Mouse (Mus musculus) c-Kit-positive CD71-negative TER-119-negative erythroid progenitor cells, embryonic 14.5 days (primary cell): ENCODE measurements at regions not wholly inside any gene's neighbourhood (a gene's known extent, or its start where the extent isn't known, plus 50 kb on each side); places are given as distances from the start of the nearest gene placed in this dataset.
"Not testable (repeated sequence)": the region's sequence is repeated elsewhere in the genome, so short reads cannot be mapped to it uniquely, and the experiment has no call there.

ENCODE experiments used
- DNase-seq: peaks from one replicate; pipeline ENCODE4 v3.0.0-alpha.2; 2013; ENCODE audit warnings: low read depth

DNA sequence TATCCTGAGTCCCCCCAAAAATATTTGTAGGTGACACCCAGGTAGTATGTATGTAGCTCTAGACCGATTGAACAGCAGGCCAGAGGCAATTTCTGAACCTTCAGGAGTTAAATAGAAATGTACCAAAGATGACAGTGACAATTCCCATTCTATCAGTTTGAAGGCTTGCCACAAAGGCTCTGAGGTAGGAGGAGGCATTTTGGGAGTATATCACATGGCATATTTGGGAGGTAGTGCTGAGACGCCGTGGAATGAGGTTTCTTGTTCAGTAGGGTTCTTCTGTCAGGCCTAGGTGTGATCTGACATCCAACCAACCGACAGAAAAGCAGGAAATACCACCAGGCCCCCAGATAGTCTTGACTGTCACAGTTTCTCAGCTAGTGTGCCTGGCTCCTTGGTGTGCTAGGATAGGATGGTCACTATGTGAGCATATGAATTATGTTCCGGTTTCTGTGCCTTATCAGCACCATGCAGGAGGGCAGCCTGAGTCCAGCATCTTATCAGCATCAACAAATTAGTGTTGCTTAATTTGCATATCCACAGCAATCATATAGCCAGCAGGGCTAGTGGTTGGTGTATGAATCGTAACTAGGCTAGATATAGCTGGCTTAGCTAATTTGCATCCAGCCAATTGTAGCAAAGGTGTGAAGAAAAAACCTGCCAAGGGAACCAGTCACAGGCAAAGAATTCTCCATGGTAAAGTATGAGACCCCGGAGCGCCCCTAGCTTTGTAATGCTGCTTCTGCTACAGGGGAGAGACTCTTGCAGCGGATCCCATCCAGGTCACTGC, 136.3 kb upstream of the Bcor start:
- DNase-seq, result no peak

DNA sequence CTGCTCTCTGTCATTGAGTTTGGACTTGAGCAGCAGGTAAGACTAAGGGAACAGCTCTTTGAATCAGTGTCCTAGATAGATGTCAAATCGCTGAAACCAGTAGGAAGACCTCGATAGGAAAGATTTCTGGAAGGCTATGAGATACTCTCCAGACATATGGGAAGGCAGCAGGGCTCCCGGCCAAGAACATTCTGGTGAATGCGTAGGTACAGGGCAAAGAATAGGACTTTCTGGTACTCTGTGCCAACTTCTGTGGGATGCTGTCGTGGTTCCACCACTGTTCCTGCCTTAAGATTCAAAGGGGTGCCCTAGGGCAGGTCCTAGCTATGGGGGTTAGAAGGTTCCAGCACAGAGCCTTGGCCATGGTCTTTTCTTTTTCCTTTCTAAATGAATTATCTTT, 138.5 kb upstream of the Bcor start:
- no peak for DNase-seq

DNA sequence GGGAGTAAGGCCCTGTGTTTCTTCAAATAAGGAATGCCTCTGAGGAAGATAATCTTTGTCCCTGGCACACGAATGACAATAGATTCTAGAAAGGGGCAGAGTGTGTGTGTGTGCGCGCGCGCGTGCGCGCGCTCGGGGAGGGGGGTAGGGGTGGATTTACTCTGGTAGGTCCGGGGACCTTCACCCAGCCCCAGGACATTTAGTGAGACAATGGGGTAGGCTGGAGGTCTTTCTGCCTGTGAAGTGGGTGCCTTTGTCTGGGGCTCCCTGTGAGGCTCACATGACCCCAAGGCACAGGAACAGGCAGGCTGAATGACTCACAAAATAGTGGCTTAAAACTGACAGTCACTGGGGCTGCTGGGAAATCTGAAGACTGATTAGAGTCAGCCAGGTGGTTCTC, 139.1 kb upstream of the Bcor start:
- no peak for DNase-seq

DNA sequence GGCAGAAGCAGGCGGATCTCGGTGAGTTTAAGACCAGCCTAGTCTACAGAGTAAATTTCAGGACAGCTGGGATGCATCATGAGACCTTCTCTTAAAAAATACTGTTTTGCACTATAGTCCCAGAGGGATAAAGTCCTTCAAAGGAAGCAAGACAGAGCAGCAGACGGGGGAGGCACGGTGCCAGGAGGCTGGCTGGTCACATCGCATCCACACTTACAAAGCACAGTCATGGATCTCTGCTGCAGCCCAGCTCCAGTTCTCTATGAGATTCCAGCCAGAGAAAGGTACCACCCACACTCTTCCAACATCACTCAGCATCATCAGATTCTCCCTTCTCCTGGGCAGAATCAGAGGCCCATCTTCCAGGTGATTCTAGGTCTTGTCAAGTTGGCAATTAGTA, 144.5 kb upstream of the Bcor start:
- DNase-seq, result no peak

DNA sequence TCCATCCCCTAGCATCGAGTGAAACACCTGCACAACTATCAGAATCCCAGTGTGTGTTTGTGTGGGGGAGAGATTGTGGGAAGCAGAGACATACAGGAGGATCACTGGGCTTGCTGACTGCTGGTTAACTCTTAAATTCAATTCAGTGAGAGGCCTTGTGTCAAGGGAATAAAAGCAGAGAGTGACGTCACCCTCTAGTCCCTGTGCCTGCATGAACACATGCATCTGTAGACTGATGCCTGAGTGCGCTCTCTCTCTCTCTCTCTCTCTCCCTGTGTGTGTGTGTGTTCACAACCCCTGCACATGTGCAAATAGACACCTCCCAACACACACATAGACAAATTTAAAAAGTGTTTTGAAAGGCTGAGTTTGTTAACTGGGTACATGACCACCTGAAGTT, 146.8 kb upstream of the Bcor start:
- no peak for DNase-seq

DNA sequence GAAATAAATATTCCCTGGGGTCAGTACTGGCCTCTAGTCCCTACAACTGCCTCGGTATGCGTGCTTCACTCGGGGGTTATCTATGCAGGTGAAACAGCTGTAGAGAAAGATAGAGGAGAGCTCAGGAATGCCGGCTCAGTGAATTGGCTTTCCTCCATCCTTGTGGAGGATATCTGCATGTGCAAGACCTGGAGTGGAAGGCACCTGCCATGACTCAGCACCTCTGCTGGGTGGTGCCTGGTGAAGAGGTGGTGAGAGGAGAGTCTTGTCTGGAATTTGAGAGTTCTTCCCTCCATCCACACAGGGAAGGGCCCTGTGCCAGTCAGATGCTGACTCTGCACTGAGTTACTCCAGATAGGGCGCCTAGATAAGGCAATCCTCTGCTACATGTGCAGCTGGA, 152.4 kb upstream of the Bcor start:
- no peak for DNase-seq

DNA sequence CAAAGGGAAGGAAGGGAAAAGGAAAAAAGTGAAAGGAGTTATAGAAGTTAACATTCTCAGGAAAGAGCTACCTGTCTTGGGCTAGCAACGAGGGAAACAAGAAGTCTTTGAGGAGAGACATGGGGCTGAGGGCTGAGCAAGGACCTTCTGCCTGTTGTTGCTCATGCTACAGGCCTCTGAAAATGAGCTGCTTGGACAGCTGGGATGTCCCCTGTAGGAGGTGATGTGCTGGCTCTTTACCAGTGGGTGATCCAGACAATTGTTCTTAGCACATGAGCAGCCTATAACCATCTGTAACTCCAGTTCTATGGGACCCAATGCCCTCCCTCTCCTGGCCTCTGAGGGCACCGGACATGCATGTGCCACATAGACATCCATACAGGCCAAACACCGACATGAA, 155.5 kb upstream of the Bcor start:
- no peak for DNase-seq

DNA sequence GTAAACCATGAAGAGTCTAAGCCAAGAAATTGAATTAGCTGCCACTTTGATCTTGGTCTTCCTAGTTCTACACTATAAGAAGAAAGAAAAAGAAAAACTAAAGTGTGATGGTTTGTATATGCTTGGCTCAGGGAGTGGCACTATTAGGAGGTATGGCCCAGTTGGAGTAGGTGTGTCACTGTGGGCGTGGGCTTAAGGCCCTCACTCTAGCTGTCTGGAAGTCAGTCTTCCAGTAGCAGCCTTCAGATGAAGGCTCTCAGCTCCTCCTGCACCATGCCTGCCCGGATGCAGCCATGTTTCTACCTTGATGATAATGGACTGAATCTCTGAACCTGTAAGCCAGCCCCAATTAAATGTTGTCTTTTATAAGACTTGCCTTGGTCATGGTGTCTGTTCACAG, 157.3 kb upstream of the Bcor start:
- DNase-seq, result not testable (repeated sequence)

DNA sequence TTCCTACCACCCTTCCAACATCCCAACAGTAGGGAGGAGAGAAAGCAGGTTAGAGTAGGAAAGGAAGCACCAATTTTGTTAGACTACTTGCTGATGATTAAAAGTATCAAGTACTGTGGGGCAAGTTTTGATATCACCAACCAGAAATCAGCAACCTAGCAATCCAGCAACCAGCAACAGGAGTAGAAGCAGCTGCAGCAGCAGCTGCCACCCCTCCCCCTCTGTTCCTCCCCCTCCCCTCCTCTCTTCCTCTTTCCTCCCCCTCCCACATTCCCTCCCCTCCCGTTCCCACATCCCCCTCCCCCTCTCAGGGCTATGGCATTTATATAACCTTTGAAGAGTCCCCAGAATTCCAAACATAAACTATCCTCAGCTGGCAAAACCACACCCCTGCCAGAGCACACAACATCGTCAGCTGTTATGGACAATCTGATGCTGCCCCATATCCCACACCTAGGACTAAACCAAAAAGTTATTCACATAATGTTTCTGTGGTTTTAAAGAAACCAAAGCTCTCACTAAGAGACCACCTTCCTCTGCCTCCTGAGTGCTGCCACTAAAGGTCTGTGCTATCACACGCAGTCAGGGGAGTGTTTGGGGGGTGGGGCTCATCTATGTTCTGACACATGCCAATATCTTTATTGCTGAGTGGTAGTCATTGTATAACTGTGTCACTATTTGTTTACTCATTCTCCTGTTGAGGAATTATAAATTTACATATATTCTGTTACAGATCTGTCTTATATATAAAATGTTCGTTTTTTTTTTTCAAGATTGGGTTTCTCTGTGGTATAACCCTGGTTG, 158.9 kb upstream of the Bcor start:
- no peak for DNase-seq

DNA sequence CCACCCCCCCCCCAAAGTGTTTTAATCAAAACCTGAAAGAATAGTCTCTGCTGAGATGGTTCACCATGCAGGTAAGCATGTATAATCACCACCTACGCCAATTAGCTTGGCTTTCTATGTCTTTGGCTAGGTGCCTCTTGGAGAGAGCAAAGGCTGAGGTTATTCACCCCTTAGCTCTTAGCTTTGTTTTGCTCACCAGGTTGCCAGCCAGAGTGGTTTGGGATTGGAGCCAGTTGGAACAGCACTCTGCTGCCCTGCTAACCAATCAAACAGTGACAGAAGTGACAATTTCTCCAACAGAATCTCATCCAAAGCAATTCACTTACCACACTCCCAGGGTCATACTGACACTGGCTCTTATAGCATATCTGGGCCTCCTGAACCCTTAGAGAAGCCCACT, 162.3 kb upstream of the Bcor start:
- no peak for DNase-seq

DNA sequence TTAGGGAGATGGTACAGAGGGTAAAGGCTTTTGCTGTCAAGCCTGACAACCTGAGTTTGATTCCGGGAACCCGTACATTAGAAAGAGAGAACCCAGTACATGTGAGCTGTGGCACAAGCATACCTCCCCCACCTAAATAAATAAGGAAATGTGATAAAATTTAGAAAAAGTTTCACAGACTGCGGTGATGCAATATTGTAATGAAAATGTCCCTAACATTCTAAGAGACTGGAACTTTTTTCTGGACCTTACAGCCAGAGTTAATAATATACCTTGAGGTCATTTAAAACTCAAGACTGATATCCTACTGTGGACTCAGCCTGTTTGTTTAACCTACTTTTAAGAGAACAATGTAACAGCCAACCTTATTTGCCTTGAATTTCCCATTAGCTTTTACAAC, 163.1 kb upstream of the Bcor start:
- no peak for DNase-seq

DNA sequence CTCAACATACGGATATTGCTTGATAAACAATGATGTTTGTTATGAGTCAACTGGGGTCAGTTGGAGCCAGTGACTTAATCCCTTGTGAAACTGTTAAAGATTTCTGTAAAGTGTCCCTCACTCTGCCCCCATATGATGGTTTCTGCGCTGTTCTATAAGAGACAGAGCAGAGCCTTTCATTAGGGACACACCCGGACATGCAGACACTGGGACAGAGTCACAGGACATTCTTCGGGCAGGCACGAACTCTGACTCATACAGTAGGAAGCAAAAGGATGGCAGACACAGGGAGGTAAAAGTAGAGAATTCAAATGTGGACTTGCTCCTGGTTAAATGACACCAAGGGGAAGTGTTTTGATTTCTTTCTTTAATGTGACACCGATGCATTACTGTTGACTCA, 163.7 kb upstream of the Bcor start:
- DNase-seq, result no peak

DNA sequence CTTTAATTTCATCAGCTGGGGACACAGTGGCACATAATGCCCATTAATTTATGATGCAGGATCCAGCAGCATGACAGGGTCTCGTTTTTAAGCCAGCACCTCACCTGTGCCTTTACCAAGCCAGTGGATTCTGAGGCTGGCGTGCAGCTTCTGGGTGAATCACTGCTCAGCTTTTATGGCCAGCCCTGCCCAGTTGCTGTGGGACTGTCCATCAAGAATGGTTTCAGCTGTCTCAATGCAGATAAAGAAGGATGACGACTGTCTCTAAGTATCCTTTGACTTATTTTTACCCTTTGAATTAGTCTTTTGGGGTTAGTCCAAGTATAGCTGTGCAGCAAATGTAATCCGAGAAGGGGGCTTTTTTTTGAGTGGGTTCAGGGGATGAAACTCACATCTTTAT, 167.3 kb upstream of the Bcor start:
- DNase-seq, result no peak

DNA sequence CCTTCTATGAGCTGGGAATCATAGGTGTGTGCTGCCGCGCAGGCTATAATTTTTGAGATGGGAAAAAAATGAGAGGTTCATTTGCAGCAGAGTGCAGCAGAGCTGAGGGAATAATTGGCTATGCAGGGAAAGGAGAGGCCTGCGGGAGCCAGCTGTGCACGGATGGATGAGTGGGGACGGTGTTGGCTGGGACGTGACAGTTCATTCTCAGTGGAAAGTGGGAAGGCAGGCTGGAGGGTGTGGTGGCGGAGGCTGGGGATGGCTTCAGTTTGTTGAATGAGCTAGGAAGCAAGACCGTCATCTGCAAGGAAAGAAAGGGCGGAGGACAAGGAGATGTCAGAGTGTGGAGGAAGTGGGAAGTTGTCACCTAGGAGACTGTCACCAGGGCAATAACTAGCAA, 180.4 kb upstream of the Bcor start:
- no peak for DNase-seq

DNA sequence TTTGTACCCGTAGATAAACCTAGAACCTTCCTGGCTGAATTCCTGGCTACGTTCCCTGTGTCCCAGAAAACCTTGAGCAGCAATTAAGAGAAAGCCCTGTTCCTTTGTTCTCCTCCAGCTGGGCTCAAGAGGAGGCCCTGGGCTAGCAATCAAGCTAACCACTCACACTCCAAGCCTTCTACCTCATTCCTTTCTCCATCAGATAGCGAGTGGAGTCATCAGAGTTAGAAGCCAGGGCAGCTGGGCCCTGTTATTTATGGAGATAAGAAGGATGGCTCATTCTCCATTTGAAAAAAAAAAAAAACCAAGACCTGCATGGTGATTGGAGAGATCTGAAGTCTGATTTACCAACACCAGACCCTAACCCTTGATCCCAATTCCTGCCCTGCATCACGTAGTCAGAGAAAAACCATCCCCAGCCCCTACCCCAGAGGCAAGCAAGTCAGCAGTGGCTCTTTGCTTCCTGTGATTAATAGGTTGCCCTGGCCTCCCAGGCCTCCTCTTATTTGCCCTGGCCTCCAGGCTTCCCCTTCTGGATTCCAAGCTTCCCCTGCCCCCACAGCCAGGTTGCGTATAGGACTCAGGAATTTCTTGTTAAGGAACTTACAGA, 181.3 kb upstream of the Bcor start:
- no peak for DNase-seq

DNA sequence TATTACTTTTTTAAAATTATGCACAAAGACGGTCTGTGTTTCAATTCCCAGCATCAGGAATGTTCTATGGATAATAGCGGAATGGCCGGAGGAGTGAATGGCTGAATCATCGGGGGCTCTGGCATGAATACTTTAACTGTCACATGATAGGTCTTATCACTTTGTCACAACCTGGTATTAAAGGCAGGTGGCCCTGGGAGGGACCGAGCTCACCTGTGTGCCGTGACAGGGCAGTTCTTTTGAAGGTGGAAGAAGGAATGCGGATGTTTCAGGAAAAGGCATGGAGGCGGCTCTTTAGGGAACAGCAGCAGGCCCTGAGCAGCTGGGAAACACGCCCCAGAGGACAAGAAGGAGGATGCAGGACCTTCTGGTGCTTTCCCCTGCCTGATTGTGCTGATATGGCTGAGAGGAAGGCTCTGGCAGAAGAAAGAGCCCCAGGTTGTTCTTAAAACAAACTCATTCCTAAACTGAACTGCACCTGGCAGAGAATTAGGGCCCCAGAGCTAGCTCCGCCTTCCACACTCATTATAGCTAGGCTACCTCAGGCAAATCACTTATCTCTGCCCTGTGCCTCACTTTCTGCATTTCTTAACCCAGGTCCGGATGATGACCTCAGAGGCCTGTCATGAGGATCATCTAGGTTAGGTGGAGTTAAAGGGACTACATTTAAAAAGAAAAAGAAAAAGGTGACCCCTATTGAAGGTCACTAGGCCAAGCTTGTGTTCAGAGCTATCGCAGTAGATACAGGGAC, 184.8 kb upstream of the Bcor start:
- no peak for DNase-seq

DNA sequence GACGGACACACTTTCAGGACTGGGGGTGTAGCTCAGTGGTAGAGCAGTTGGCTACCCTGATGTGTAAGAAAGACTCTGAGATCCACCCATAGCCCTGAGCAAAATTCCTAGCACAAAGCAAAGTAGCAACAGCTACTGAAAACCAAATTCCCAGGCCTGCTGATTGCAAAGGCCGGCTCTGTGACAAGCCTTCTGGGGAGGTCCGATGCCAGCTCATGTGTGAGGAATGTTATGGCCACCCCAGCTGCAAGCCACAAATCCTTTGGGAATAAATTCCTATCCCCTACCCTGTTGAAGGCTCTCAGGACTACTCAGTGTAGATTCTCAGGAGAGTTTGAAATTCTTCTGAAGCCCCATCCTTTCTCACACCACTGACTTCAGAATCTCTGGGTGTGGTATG, 186.7 kb upstream of the Bcor start:
- DNase-seq, result no peak

DNA sequence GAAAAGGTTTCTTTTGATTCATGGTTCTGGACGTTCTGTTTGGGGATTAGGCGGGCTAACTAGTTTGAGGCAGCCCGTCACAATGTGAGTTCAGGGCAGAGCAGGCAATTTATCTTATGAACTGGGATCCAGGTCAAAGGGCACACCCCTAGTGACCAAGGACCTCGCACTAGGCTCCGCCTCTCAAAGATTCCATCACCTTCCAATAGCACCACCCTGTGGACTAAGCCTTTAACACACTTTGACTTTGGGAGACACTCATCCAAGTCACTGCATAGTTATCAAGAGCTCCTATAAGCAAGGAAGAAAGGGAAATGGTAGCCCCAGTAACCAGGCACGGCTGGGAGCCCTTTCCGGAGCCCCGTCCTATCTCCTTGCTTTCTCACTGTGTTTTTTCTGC, 188.0 kb upstream of the Bcor start:
- peak; percentile 9 for DNase-seq

DNA sequence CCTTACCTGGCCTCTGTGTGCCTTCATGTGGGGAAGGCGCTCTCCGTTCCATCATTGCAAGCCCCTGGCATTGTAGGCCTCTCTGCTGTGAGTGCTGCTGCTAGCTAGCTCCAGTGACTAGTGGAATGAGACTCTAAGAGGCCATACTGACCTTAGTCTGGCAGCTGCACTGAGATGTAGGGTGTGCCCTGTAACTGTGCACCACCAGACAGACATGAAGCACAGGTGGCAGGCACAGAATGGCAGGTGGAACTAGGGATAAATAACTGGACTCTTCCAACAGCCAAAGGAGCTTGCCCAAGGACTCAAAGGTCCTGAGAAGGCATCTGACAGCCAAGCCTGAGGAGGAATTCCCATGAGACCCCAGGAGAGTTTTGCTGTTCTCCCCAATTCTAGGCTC, 194.7 kb upstream of the Bcor start:
- DNase-seq, result no peak

DNA sequence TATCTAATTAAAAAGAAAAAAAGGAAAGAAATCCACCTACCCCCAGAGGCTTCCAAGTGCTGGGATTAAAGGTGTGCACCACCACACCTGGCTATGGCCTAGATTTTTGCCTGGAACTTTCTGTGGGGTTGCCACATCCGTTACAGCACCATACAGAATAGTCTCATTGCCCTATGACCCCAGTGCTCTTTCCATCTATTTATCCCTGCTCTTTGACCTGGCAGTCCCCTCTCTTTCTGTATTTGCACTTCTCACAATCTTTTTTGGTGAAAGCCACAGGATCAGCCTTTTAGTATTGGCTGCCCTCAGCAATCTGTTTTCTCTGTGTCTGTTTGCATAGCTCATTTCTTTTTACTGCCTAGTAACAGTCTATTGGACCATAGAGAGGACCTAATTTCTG, 197.9 kb upstream of the Bcor start:
- no peak for DNase-seq

DNA sequence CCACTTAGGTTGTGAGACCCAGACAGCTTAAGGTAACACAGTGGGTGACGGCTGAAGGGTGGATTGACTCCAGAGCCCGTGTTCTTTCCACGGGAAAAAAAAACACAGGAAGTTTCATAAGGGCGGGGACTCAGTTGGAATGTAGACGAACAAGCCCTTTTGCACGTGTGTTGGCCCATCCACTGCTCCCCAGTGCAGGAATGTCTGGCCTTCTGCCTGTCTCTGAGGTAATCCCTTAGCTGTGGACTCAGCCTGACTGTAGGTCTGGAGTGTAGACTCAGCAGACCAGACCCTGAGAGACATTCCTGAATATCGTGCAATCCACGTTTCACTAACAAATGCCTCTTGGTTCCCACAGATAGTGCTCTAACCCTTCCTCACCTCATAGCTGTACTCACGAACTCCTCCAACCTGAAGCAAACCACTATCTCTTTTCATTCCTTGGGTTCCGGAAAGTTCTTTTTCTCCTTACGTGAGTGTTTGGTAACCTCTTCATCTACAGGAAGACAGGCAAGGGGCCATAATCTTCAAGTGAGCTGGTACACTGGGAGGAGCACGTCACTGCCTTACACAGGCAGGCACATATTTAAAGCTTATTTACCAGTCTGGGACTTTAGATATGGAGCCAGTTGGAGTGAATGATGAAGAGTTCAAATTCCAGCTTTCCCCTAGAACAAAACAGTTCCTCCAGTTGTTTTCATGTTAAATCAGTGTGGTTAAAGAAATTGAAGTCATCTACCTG, 205.6 kb upstream of the Bcor start:
- no peak for DNase-seq

DNA sequence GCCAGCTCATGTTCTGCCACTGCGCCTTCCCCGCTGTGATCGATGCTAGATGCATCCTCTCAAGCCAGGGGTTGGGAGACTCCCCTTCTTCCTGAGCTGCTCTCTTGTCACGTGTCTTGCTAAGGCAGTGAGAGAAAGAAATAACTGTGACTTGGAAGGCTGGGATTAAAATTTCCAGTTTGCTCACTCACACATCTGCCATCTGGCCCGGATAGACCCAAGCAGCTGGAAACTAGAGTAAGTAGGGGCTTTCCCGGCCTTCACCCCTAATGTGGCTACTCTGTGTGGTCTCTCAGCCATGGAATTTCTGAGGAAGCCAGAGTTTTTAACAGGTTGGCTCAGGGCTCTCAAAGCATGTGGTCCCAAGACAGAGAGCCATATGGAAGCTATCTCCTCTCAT, 206.6 kb upstream of the Bcor start:
- no peak for DNase-seq
